Mouse (Mus musculus): ENCODE data around the gene Papln. TPM values are rescaled to one million over a fixed set of nuclear protein-coding genes. Genes with fewer than 3 reads are reported as not detected.

Gene Papln
- polyA plus RNA-seq, 1 experiment, result 2.4 TPM

- no peak overlapping the region for H3K27ac ChIP-seq (ENCODE audit: insufficient read depth, low read depth, low read length)
- no peak for DNase-seq
- H3K4me1 ChIP-seq (ENCODE audit: control insufficient read depth, insufficient read depth, low read length), result no peaks in the 10 kb centered on the region
- WGBS, result 97% methylated on average over 3 of the region's 3 CpGs
- no peaks in the 10 kb centered on the region for H3K27me3 ChIP-seq (replicated peaks; ENCODE audit: control insufficient read depth, insufficient read depth, low read length)
- H3K36me3 ChIP-seq (ENCODE audit: control insufficient read depth, insufficient read depth, low read length), result peaks cover 3% of the 10 kb centered on the region
- no peak for TF ChIP-seq POLR2A (IDR thresholded peaks at IDR 0.05; ENCODE audit: low read depth, low read length)
- TF ChIP-seq CTCF (conservative IDR thresholded peaks at IDR 0.05; ENCODE audit: insufficient read depth, insufficient read length, low read depth, low read length), result no peak
- no peak overlapping the region for H3K4me3 ChIP-seq (ENCODE audit: insufficient read depth, low read depth, low read length)
Observed at GRCm38 (mm10) chr12:83811901-83812300, 48.5 kb downstream of the Papln start.

- Histone ChIP-seq H3K27me3 (replicated peaks; ENCODE audit: control insufficient read depth, insufficient read depth, low read length) (no peaks in the 10 kb centered on the region), H3K27ac (ENCODE audit: insufficient read depth, low read depth, low read length) (no peak overlapping the region), H3K4me3 (ENCODE audit: insufficient read depth, low read depth, low read length) (no peak overlapping the region), H3K4me1 (ENCODE audit: control insufficient read depth, insufficient read depth, low read length) (no peaks in the 10 kb centered on the region), H3K36me3 (ENCODE audit: control insufficient read depth, insufficient read depth, low read length) (no peaks in the 10 kb centered on the region)
- WGBS, result 62% methylated on average over 1 of the region's 1 CpGs
- TF ChIP-seq CTCF (conservative IDR thresholded peaks at IDR 0.05; ENCODE audit: insufficient read depth, insufficient read length, low read depth, low read length), result no peak
- TF ChIP-seq POLR2A (IDR thresholded peaks at IDR 0.05; ENCODE audit: low read depth, low read length), result no peak
- no peak for DNase-seq
Observed at GRCm38 (mm10) chr12:83816616-83817015, 53.2 kb downstream of the Papln start.

GRCm38 (mm10) chr12:83830424-83830823 lies 67.0 kb downstream of the Papln start:
- 87% methylated on average over 3 of the region's 3 CpGs for WGBS
- H3K27me3 ChIP-seq (replicated peaks; ENCODE audit: control insufficient read depth, insufficient read depth, low read length), result no peaks in the 10 kb centered on the region

GRCm38 (mm10) chr12:83833979-83834378 lies 70.5 kb downstream of the Papln start:
- Histone ChIP-seq H3K27ac (ENCODE audit: insufficient read depth, low read depth, low read length) (no peak overlapping the region), H3K27me3 (replicated peaks; ENCODE audit: control insufficient read depth, insufficient read depth, low read length) (no peaks in the 10 kb centered on the region), H3K36me3 (ENCODE audit: control insufficient read depth, insufficient read depth, low read length) (peaks cover 5% of the 10 kb centered on the region), H3K4me1 (ENCODE audit: control insufficient read depth, insufficient read depth, low read length) (no peaks in the 10 kb centered on the region), H3K4me3 (ENCODE audit: insufficient read depth, low read depth, low read length) (no peak overlapping the region)
- TF ChIP-seq POLR2A (IDR thresholded peaks at IDR 0.05; ENCODE audit: low read depth, low read length) (no peak), CTCF (conservative IDR thresholded peaks at IDR 0.05; ENCODE audit: insufficient read depth, insufficient read length, low read depth, low read length) (no peak)
- 97% methylated on average over 3 of the region's 3 CpGs for WGBS
- DNase-seq, result no peak

More at GRCm38 (mm10) chr12:83830424-83830823, 67.0 kb downstream of the Papln start:
- TF ChIP-seq POLR2A (IDR thresholded peaks at IDR 0.05; ENCODE audit: low read depth, low read length) (no peak), CTCF (conservative IDR thresholded peaks at IDR 0.05; ENCODE audit: insufficient read depth, insufficient read length, low read depth, low read length) (no peak)
- H3K27ac ChIP-seq (ENCODE audit: insufficient read depth, low read depth, low read length), result no peak overlapping the region
- no peak overlapping the region for H3K4me3 ChIP-seq (ENCODE audit: insufficient read depth, low read depth, low read length)
- DNase-seq, result no peak
- peaks cover 3% of the 10 kb centered on the region for H3K36me3 ChIP-seq (ENCODE audit: control insufficient read depth, insufficient read depth, low read length)
- no peaks in the 10 kb centered on the region for H3K4me1 ChIP-seq (ENCODE audit: control insufficient read depth, insufficient read depth, low read length)

GRCm38 (mm10) chr12:83841409-83842190 lies 78.2 kb downstream of the Papln start:
- Histone ChIP-seq H3K27ac (ENCODE audit: insufficient read depth, low read depth, low read length) (no peak overlapping the region), H3K36me3 (ENCODE audit: control insufficient read depth, insufficient read depth, low read length) (peaks cover 10% of the 10 kb centered on the region), H3K4me3 (ENCODE audit: insufficient read depth, low read depth, low read length) (no peak overlapping the region), H3K27me3 (replicated peaks; ENCODE audit: control insufficient read depth, insufficient read depth, low read length) (no peaks in the 10 kb centered on the region), H3K4me1 (ENCODE audit: control insufficient read depth, insufficient read depth, low read length) (no peaks in the 10 kb centered on the region)
- no peak for TF ChIP-seq CTCF (conservative IDR thresholded peaks at IDR 0.05; ENCODE audit: insufficient read depth, insufficient read length, low read depth, low read length)
- TF ChIP-seq POLR2A (IDR thresholded peaks at IDR 0.05; ENCODE audit: low read depth, low read length), result no peak
- DNase-seq, result no peak
- 89% methylated on average over 10 of the region's 10 CpGs for WGBS

Other genes with a start within 250 kb of the Papln start
- 11.2 and 12.5 TPM in 2 replicates for gene Dcaf4, start 243.2 kb upstream of the Papln start, polyA plus RNA-seq (2012; rRNA removed)
- 29.0 and 32.0 TPM in 2 replicates for gene Zfyve1, start 166.4 kb upstream of the Papln start, polyA plus RNA-seq (2012; rRNA removed)
- 17.9 and 21.2 TPM in 2 replicates for gene Rbm25, start 132.4 kb upstream of the Papln start, polyA plus RNA-seq (2012; rRNA removed)
- 32.7 and 39.0 TPM in 2 replicates for gene Psen1, start 75.5 kb upstream of the Papln start, polyA plus RNA-seq (2012; rRNA removed)
- 63.7 and 76.5 TPM in 2 replicates for gene Numb, start 158.3 kb downstream of the Papln start, polyA plus RNA-seq (2012; rRNA removed)
- 5.7 and 7.4 TPM in 2 replicates for gene Riox1, start 187.0 kb downstream of the Papln start, polyA plus RNA-seq (2012; rRNA removed)
- 0.04 TPM in 1 of 2 replicates, not detected in the other for gene Heatr4, start 221.2 kb downstream of the Papln start, polyA plus RNA-seq (2012; rRNA removed)
- 32.8 and 32.9 TPM in 2 replicates for gene Acot2, start 224.2 kb downstream of the Papln start, polyA plus RNA-seq (2012; rRNA removed)
- gene Acot1, start 245.9 kb downstream of the Papln start, polyA plus RNA-seq (2012; rRNA removed), result 67.8 and 73.1 TPM in 2 replicates

All from kidney, adult 2 months (tissue).